Mouse (Mus musculus): ENCODE results near the gene Slc38a3. TPM values are rescaled to one million over a fixed set of nuclear protein-coding genes. Genes with fewer than 3 reads are reported as not detected.
"Not testable (repeated sequence)": the region's sequence is repeated elsewhere in the genome, so short reads cannot be mapped to it uniquely, and the experiment has no call there.

Slc38a3 gene
- polyA plus RNA-seq, 1 experiment from 2014 or later: 31.8 TPM

DNA sequence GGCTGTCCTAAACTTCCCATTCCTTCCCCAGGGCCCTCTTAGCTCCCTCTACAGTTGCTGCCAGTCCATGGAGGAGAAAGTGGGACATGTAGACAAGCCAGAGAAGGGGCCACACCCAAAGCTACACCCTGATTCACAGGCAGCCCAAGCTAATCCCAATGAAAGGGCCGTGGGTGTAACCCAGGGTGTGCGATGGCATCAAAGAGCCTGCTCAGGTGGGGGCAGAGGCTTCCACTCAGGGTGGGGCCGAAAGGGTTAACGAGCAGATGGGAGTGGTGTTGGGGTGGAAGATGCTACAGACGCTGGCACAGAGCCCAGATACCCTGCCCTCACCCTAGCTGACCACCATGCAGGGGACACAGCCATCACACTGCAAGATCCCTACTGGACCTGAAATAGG lies 23.5 kb upstream of the Slc38a3 start:
- H3K36me3 ChIP-seq (replicated peaks): peaks cover 19% of the 10 kb centered on the region; the same call in 1 of the 2 replicates

DNA sequence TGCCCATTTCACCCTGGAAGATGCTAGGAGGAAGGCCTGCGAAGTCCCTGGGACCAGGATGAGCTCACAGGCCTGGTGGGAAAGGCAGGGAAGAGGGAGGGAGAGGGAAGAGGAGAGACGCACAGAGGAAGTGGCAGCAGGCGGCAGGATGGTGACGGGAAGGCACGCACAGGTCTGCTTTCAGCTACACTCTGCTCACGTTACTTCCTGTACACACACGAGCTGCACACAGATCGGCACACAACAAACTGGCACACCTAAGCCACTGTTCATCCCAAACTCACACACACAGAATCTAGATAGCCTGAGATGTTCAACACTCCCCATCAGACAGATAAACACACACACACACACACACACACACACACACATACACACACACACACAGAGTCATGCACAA lies 21.1 kb upstream of the Slc38a3 start:
- Histone ChIP-seq H3K9me3 (no peaks in the 10 kb centered on the region), H3K4me2 (no peak overlapping the region), H3K4me1 (peaks cover 13% of the 10 kb centered on the region), H3K9ac (no peak overlapping the region), H3K4me3 (no peak overlapping the region), H3K27ac (no peak overlapping the region), H3K27me3 (replicated peaks) (no peaks in the 10 kb centered on the region), H3K36me3 (replicated peaks) (peaks cover 23% of the 10 kb centered on the region; the same call in 1 of the 2 replicates)
- no peak for ATAC-seq (replicated peaks)
- 90% methylated on average over 8 of the region's 8 CpGs for WGBS

More for the DNA sequence above, 23.5 kb upstream of the Slc38a3 start:
- 71% methylated on average over 5 of the region's 5 CpGs for WGBS
- Histone ChIP-seq H3K4me3 (no peak overlapping the region), H3K27ac (no peak overlapping the region), H3K9me3 (no peaks in the 10 kb centered on the region), H3K9ac (no peak overlapping the region), H3K27me3 (replicated peaks) (no peaks in the 10 kb centered on the region), H3K4me2 (no peak overlapping the region), H3K4me1 (peaks cover 37% of the 10 kb centered on the region)
- ATAC-seq (replicated peaks): no peak

DNA sequence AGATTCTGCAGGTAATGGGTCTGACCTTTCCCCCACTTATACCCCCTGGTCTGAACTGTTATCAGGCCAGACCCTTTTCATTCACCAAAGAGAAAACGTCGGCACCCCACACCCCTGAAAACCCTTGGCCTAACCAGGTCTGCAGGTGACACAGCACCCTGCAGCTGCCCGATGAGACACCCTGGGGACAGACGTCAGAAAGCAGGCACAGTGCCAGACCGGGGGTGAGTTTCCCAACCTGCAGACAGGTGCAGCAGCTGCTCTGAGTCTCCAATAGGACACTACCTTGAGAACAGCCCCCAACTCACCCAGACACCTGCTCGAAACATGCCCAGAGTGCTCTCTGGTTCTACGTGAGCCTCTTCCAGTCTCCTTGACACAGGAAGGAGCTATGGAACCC lies 19.6 kb upstream of the Slc38a3 start:
- no peaks in the 10 kb centered on the region for H3K27me3 ChIP-seq (replicated peaks)
- no peaks in the 10 kb centered on the region for H3K9me3 ChIP-seq
- peaks cover 10% of the 10 kb centered on the region for H3K4me1 ChIP-seq
- H3K36me3 ChIP-seq (replicated peaks): peaks cover 35% of the 10 kb centered on the region; the same call in 1 of the 2 replicates
- no peak overlapping the region for H3K4me2 ChIP-seq
- H3K4me3 ChIP-seq: no peak overlapping the region
- no peak for ATAC-seq (replicated peaks)
- WGBS: 81% methylated on average over 7 of the region's 7 CpGs
- no peak overlapping the region for H3K27ac ChIP-seq
- no peak overlapping the region for H3K9ac ChIP-seq

DNA sequence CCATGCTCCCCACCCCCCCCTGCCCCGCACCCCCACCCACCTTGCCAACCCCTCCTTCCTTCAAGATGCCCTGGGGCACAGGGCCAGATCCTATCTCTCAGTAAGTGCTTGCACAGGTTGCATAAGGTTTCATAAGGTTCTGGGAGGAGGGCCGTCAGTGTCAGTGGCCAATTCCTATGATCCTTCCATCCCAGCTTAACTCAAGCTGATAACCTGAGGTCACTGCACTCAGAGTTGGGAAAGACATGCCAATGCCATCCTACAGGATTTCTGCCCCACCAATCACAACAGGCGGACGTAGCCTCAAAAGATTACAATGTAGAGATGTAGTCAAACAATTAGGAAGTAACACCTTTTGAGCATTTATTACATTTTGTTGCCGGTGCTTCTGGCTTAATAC lies 19.1 kb upstream of the Slc38a3 start:
- Histone ChIP-seq H3K27ac (no peak overlapping the region), H3K36me3 (replicated peaks) (peaks cover 39% of the 10 kb centered on the region), H3K9ac (no peak overlapping the region), H3K4me3 (no peak overlapping the region), H3K27me3 (replicated peaks) (no peaks in the 10 kb centered on the region), H3K4me1 (peaks cover 5% of the 10 kb centered on the region), H3K4me2 (no peak overlapping the region), H3K9me3 (no peaks in the 10 kb centered on the region)
- ATAC-seq (replicated peaks): no peak
- WGBS: 85% methylated on average over 5 of the region's 5 CpGs

DNA sequence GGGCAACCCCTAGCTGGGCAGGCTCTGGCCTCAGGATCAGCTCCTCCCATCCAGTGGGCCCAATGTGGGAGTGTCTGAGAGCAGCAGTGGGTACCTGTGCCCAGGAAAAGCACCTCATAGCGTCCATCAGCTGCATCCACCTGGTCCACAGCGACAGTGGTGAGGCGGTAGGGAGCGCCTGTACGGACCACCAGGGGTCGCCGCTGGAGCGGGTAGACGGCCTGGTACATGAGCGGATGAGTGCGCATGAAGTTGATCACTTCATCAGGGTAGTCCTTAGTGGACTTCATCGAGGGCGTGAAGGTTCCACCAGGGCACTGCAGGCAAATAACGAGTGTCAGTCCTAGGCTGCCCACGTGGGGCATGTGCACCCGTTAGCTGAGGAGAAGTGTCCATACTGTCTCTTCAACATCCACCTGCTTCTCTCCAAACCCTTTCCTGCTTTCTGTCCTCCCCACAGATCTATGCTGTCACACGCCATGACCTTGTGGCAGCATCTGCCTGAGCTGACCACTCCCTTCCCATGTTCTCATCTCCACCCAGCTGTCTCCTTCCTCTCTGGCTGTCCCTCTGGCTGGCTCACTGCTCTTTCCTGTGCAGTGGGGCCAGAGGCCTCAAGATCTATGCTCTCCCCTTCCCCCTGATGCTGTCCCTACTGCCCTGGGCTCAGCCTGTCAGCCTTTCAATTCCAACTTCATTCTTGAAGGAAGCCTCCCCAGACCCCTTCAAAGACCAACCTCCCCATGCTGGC lies 16.1 kb upstream of the Slc38a3 start:
- peak; percentile 70 for ATAC-seq (replicated peaks)
- no peak overlapping the region for H3K4me2 ChIP-seq
- no peak overlapping the region for H3K9ac ChIP-seq
- WGBS: 30% methylated on average over 17 of the region's 17 CpGs
- H3K4me1 ChIP-seq: no peaks in the 10 kb centered on the region
- H3K36me3 ChIP-seq (replicated peaks): peaks cover 43% of the 10 kb centered on the region
- no peak overlapping the region for H3K4me3 ChIP-seq
- 0 out of 2 replicates have a peak overlapping the region, but pooled peaks have one; percentile 20 for H3K27ac ChIP-seq
- H3K9me3 ChIP-seq: no peaks in the 10 kb centered on the region
- no peaks in the 10 kb centered on the region for H3K27me3 ChIP-seq (replicated peaks)

DNA sequence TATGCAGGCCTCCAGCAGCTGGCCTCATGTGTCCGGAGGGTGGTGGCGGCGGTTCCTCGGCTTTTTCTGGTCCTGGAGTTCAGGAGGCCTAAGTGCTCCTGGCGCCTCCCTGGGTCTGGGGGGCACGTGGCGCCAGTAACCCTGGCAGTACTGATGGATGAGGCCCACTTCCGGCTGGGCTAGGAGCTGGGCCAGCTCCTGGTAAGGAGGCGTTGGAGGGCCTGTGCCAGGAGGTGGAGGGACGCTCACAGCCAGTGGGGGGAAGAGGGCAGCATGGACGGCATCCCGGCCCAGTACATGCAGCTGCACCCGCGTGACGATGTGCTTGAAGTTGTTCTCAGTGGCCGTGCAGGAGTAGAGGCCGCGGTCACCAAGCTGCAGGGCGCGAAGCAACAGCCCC lies 13.1 kb upstream of the Slc38a3 start:
- no peak for ATAC-seq (replicated peaks)
- WGBS: 90% methylated on average over 20 of the region's 20 CpGs
- no peaks in the 10 kb centered on the region for H3K4me1 ChIP-seq
- H3K4me3 ChIP-seq: no peak overlapping the region
- no peak overlapping the region for H3K9ac ChIP-seq
- H3K4me2 ChIP-seq: no peak overlapping the region
- no peaks in the 10 kb centered on the region for H3K27me3 ChIP-seq (replicated peaks)
- no peak overlapping the region for H3K27ac ChIP-seq
- peaks cover 24% of the 10 kb centered on the region for H3K36me3 ChIP-seq (replicated peaks)
- H3K9me3 ChIP-seq: no peaks in the 10 kb centered on the region

DNA sequence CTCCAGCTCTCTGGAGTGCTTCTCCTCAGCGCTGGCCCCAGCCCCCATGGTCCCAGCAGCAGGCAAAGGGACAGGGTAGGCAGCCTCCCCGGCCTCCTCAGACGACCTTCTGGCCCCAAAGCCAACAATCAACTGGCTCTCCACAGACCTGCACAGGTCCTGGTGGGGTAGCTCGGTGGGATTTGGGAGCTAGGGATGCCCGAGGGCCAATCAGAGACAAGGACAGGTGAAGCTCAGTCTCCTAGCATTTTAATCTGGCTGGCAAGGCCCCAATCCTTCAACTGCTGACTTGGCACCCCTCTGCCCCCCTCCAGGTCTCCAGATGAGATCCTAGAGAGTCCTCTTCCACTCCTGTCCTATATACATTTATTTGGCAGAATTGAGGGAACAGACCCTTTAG lies 10.2 kb upstream of the Slc38a3 start, which contains the start of gene Gnat1:
TSS of gene Gnat1 (minus strand) at position 212 of the 400 bp plus-strand sequence.
- Histone ChIP-seq H3K36me3 (replicated peaks) (peaks cover 17% of the 10 kb centered on the region), H3K4me2 (no peak within 1 kb of the TSS), H3K9ac (no peak within 1 kb of the TSS), H3K9me3 (no peaks in the 10 kb centered on the region), H3K27ac (no peak within 1 kb of the TSS), H3K4me3 (no peak within 1 kb of the TSS), H3K27me3 (replicated peaks) (peaks cover 18% of the 10 kb centered on the region), H3K4me1 (peaks cover 17% of the 10 kb centered on the region)
- 43% methylated on average over 5 of the region's 5 CpGs for WGBS
- ATAC-seq (replicated peaks): no peak

DNA sequence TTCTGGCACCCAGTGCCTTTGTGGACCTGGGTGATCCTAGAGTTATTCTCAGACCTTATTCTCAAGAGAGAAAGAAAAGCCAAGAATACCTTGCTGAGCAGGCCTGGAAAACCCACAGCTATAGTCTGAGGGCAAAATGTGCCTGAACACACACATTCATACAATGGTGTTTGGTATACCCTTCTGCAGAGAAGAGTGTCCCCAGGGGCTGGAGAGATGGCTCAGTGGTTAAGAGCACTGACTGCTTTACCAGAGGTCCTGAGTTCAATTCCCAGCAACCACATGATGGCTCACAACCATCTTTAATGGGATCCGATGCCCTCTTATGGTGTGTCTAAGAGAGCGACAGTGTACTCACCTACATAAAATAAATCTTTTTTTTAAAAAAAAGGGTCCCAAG lies 9.5 kb upstream of the Slc38a3 start:
- ATAC-seq (replicated peaks): no peak
- H3K27me3 ChIP-seq (replicated peaks): peaks cover 21% of the 10 kb centered on the region
- H3K9ac ChIP-seq: no peak overlapping the region
- H3K27ac ChIP-seq: no peak overlapping the region
- no peak overlapping the region for H3K4me3 ChIP-seq
- H3K9me3 ChIP-seq: no peaks in the 10 kb centered on the region
- WGBS: 93% methylated on average over 2 of the region's 2 CpGs
- peaks cover 11% of the 10 kb centered on the region for H3K36me3 ChIP-seq (replicated peaks)
- no peak overlapping the region for H3K4me2 ChIP-seq
- H3K4me1 ChIP-seq: peaks cover 17% of the 10 kb centered on the region

DNA sequence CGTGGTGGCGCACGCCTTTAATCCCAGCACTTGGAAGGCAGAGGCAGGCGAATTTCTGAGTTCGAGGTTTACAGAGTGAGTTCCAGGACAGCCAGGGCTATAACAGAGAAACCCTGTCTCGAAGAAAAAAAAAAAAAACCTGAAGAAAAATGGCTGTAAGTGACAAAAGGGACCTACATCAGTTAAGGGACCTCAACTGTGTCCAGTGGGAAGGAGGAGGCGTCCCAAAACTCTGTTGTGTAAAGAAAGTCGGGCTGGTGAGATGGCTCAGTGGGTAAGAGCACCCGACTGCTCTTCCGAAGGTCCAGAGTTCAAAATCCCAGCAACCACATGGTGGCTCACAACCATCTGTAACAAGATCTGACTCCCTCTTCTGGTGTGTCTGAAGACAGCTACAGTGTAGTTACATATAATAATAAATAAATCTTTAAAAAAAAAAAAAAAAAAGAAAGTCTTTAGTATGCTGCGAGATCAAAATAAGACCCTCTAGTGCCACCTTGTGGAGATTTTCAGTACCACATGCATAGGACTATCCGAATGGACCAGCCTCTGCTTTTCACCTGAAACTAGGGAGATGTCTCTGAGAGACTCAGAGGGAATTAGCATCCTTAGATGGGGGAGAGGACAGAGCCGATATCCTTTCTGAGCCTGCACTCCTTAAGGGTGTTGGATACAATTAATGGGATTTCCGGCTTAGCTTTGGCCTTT lies 8.6 kb upstream of the Slc38a3 start:
- H3K27ac ChIP-seq; H3K4me2 ChIP-seq; H3K9ac ChIP-seq; H3K4me3 ChIP-seq; ATAC-seq (replicated peaks); H3K36me3 ChIP-seq (replicated peaks); H3K9me3 ChIP-seq: not testable (repeated sequence)
- H3K27me3 ChIP-seq (replicated peaks): peaks cover 21% of the 10 kb centered on the region
- H3K4me1 ChIP-seq: peaks cover 17% of the 10 kb centered on the region
- WGBS: 34% methylated on average over 14 of the region's 14 CpGs

DNA sequence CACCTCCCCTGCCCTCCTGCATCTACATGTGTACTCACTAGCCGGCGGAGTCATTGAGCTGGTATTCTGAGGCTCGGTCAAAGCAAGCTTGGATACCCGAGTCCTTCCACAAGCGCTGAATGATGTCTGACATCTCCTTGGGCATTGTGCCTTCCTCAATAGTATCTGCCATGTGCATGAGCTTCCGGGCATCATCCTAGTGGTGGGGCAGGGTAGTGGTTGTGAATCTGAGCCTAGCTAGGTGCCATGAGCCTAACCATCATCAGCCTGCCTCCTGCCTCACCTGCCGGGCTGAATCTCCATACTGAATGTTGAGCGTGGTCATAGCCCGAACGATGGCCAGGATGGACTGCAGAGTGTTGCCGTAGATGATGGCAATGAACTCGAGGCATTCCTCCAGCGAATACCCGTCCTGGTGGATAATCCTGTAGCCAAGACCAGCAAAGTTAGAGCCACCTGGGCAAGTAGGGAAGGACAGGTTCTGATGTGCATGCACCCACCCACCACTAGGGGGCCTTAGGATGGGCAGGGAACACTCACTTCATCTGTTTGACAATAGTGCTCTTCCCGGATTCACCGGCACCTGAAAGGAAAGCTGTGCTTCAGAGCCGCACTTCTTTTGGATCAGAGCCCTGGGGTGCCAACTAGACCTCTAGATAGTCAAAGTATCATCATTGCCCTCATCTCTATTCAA lies 7.9 kb upstream of the Slc38a3 start:
- Histone ChIP-seq H3K9ac (no peak overlapping the region), H3K4me1 (peaks cover 17% of the 10 kb centered on the region), H3K4me3 (no peak overlapping the region), H3K36me3 (replicated peaks) (peaks cover under 1% of the 10 kb centered on the region), H3K27me3 (replicated peaks) (peaks cover 21% of the 10 kb centered on the region), H3K9me3 (no peaks in the 10 kb centered on the region), H3K4me2 (peak overlapping the region; percentile 62; the same call in 1 of the 2 replicates), H3K27ac (no peak overlapping the region)
- 25% methylated on average over 17 of the region's 17 CpGs for WGBS
- ATAC-seq (replicated peaks): no peak

DNA sequence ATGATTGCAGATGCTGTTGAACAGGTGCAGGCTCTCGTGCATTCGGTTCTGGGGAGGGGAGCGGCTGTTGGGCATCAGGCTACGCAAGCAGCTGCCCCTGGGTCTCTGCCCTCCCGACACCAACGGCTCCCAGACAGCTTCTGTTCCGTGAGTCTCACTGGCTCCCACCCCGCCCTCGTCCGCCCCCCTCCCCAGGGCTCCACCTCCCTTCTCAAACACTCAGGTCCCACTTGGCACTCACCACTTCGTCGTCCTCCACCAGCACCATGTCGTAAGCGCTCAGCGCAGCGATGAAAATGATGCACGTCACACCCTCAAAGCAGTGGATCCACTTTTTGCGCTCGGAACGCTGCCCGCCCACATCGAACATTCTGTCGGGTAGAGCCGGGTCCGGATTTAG lies 7.0 kb upstream of the Slc38a3 start:
- 0 out of 2 replicates have a peak overlapping the region, but pooled peaks have one; percentile 25 for H3K9ac ChIP-seq
- ATAC-seq (replicated peaks): 0 out of 2 replicates have a peak, but pooled peaks have one; percentile 4
- no peak overlapping the region for H3K27ac ChIP-seq
- H3K27me3 ChIP-seq (replicated peaks): peaks cover 21% of the 10 kb centered on the region
- no peaks in the 10 kb centered on the region for H3K36me3 ChIP-seq (replicated peaks)
- H3K4me2 ChIP-seq: peak overlapping the region; percentile 62
- H3K4me3 ChIP-seq: peak overlapping the region; percentile 35
- peaks cover 17% of the 10 kb centered on the region for H3K4me1 ChIP-seq
- H3K9me3 ChIP-seq: no peaks in the 10 kb centered on the region
- WGBS: under 1% methylated on average over 25 of the region's 25 CpGs

DNA sequence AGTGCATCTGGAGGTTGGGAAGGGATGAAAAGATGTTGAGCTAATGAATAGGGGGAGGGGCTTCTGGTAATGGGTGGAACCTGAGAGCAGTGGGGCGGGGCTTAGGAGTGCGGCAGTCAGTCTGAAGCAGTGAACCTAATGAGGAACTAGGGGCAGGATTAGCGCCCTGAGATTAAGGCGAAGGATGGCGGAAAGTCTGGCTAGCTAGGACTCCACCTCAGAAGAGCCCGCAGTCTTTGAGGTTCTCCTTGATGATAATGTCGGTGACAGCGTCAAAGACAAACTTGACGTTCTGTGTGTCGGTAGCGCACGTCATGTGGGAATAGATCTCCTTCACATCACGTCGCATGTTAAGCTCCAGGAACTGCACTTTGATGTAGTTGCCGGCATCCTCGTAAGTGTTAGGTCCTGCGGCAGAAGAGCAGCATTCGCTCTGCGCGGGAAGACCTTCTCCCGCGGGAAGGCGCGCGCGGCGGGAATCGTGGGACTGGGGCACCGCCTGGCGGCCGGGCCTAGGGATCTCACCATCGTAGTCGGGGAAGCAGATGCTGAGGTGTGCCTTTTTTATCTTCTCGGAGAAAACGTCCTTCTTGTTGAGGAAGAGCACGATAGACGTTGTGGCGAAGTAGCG lies 6.5 kb upstream of the Slc38a3 start:
- Histone ChIP-seq H3K9me3 (no peaks in the 10 kb centered on the region), H3K4me1 (peaks cover 17% of the 10 kb centered on the region), H3K27ac (no peak overlapping the region), H3K9ac (0 out of 2 replicates have a peak overlapping the region, but pooled peaks have one; percentile 25), H3K4me3 (peak overlapping the region; percentile 35), H3K27me3 (replicated peaks) (peaks cover 21% of the 10 kb centered on the region), H3K4me2 (peak overlapping the region; percentile 62), H3K36me3 (replicated peaks) (no peaks in the 10 kb centered on the region)
- ATAC-seq (replicated peaks): peak; percentile 48; the same call in 1 of the 2 replicates
- under 1% methylated on average over 39 of the region's 39 CpGs for WGBS

All from midbrain, embryonic 15.5 days (tissue).